Mouse (Mus musculus) thymus, adult 2 months (tissue): ENCODE data around the gene Mxra8. TPM values are rescaled to one million over a fixed set of nuclear protein-coding genes. Genes with fewer than 3 reads are reported as not detected.

ENCODE experiments used
- DNase-seq: peaks from one replicate; pipeline ENCODE4 v3.0.0; 2021
- H3K27ac ChIP-seq: fragments of 200-500 bp; 2 replicates; pipeline ENCODE4 v1.5.1; 2012; ENCODE audit warnings: low read length, control low read depth; ENCODE audit not compliant: control insufficient read depth, insufficient read depth
- H3K27me3 ChIP-seq: fragments of 200-500 bp; 2 replicates; pipeline ENCODE4 v1.6.1; 2012; ENCODE audit warnings: mild to moderate bottlenecking, low read length, moderate library complexity, mixed read lengths; ENCODE audit not compliant: control insufficient read depth, insufficient read depth
- H3K36me3 ChIP-seq: fragments of 200-500 bp; 2 replicates; pipeline ENCODE4 v1.6.1; 2012; ENCODE audit warnings: mild to moderate bottlenecking, low read length, moderate library complexity; ENCODE audit not compliant: control insufficient read depth, insufficient read depth
- H3K4me1 ChIP-seq: fragments of 200-500 bp; replicated peaks from 2 replicates; pipeline ENCODE4 v1.6.1; 2012; ENCODE audit warnings: low read length; ENCODE audit not compliant: control insufficient read depth, insufficient read depth
- H3K4me3 ChIP-seq: fragments of 200-500 bp; 2 replicates; pipeline ENCODE4 v1.5.1; 2012; ENCODE audit warnings: mild to moderate bottlenecking, low read length, control low read depth, moderate library complexity; ENCODE audit not compliant: control insufficient read depth, insufficient read depth
- CTCF ChIP-seq: fragments of 200-500 bp; IDR thresholded peaks from 2 replicates; pipeline ENCODE4 v1.5.1; 2012; ENCODE audit warnings: mild to moderate bottlenecking, control low read depth, low read length, moderate library complexity, borderline replicate concordance; ENCODE audit not compliant: control insufficient read depth, poor library complexity, insufficient read depth; ENCODE audit errors: extremely low read depth
- POLR2A ChIP-seq: fragments of 200-500 bp; IDR thresholded peaks from 2 replicates; pipeline ENCODE4 v1.6.1; 2012; ENCODE audit warnings: mild to moderate bottlenecking, low read length, control low read depth, moderate library complexity; ENCODE audit not compliant: control insufficient read depth, poor library complexity, insufficient read depth; ENCODE audit errors: extremely low read depth
- WGBS: fragments of 180-500 bp; shearing (Covaris S2); methylation state at CpG from one replicate; pipeline ENCODE4 v1.1.7; 2018; 5-methylcytosine and 5-hydroxymethylcytosine counted together
- polyA plus RNA-seq: library from polyadenylated mRNA; depleted of rRNA; stranded (reverse); fragments of >200 nt; gene quantifications from 2 replicates; pipeline ENCODE4 v1.2.3, GENCODE M21; 2012

The Mxra8 gene
- polyA plus RNA-seq, 1 experiment, result 43.4 TPM

GRCm38 (mm10) chr4:155841003-155841454, 1.5 kb downstream of the Mxra8 start:
- Histone ChIP-seq H3K36me3 (no peaks in the 10 kb centered on the region), H3K4me1 (peaks cover 21% of the 10 kb centered on the region), H3K27ac (no peak overlapping the region), H3K27me3 (no peaks in the 10 kb centered on the region), H3K4me3 (peak overlapping the region; percentile 39)
- under 1% methylated on average over 32 of the region's 32 CpGs for WGBS
- TF ChIP-seq CTCF (peak; percentile 50; the same call in 1 of the 2 replicates), POLR2A (no peak)
- peak; percentile 64 for DNase-seq

- TF ChIP-seq POLR2A (no peak), CTCF (no peak)
- Histone ChIP-seq H3K4me1 (peaks cover 25% of the 10 kb centered on the region), H3K36me3 (no peaks in the 10 kb centered on the region), H3K27me3 (no peaks in the 10 kb centered on the region), H3K4me3 (0 out of 2 replicates have a peak overlapping the region, but pooled peaks have one; percentile 39), H3K27ac (no peak overlapping the region)
- 70% methylated on average over 38 of the region's 38 CpGs for WGBS
- DNase-seq, result no peak
Observed at GRCm38 (mm10) chr4:155841651-155842270, 2.3 kb downstream of the Mxra8 start.

- Histone ChIP-seq H3K4me1 (peaks cover 27% of the 10 kb centered on the region), H3K36me3 (no peaks in the 10 kb centered on the region), H3K27me3 (no peaks in the 10 kb centered on the region), H3K27ac (no peak overlapping the region), H3K4me3 (no peak overlapping the region)
- DNase-seq, result no peak
- TF ChIP-seq POLR2A (no peak), CTCF (no peak)
- WGBS, result 93% methylated on average over 5 of the region's 5 CpGs
Observed at GRCm38 (mm10) chr4:155843231-155843630, 3.8 kb downstream of the Mxra8 start.

- TF ChIP-seq CTCF, result peak; percentile 77
- peak; percentile 53 for TF ChIP-seq POLR2A
- no peaks in the 10 kb centered on the region for H3K27me3 ChIP-seq
- peak within 1 kb of the TSS; percentile 91 for H3K4me3 ChIP-seq
- no peak within 1 kb of the TSS for H3K27ac ChIP-seq
- H3K36me3 ChIP-seq, result no peaks in the 10 kb centered on the region
- DNase-seq, result peak; percentile 94
- H3K4me1 ChIP-seq, result peaks cover 19% of the 10 kb centered on the region
- 5% methylated on average over 64 of the region's 65 CpGs for WGBS
Observed at GRCm38 (mm10) chr4:155846871-155847578, 7.5 kb downstream of the Mxra8 start, which contains the start of gene Dvl1. TSS of gene Dvl1 (plus strand) at chr4:155847402.

GRCm38 (mm10) chr4:155847591-155848352, 8.3 kb downstream of the Mxra8 start:
- Histone ChIP-seq H3K4me1 (peaks cover 19% of the 10 kb centered on the region), H3K4me3 (peak overlapping the region; percentile 91), H3K27me3 (no peaks in the 10 kb centered on the region), H3K36me3 (no peaks in the 10 kb centered on the region), H3K27ac (no peak overlapping the region)
- peak; percentile 63 for DNase-seq
- TF ChIP-seq POLR2A, result no peak
- no peak for TF ChIP-seq CTCF
- WGBS, result 5% methylated on average over 69 of the region's 69 CpGs

GRCm38 (mm10) chr4:155848434-155849095, 9.1 kb downstream of the Mxra8 start:
- 82% methylated on average over 7 of the region's 7 CpGs for WGBS
- H3K4me1 ChIP-seq, result peaks cover 19% of the 10 kb centered on the region
- H3K27ac ChIP-seq, result no peak overlapping the region

More at GRCm38 (mm10) chr4:155848434-155849095, 9.1 kb downstream of the Mxra8 start:
- Histone ChIP-seq H3K36me3 (no peaks in the 10 kb centered on the region), H3K27me3 (no peaks in the 10 kb centered on the region), H3K4me3 (no peak overlapping the region)
- DNase-seq, result no peak
- TF ChIP-seq CTCF, result no peak
- no peak for TF ChIP-seq POLR2A
